8 mouse cellular contexts compared by ENCODE assay signal in genomic region chr3:98280933-98281678, GRCm38 (mm10). TPM values are rescaled to one million over a fixed set of nuclear protein-coding genes. Genes with fewer than 3 reads are reported as not detected.
DNase-seq lines count a peak whose midpoint lies in the region; ATAC-seq lines count a peak whose summit lies in the region.

No protein-coding gene starts in this region.

- H3K36me3 ChIP-seq in forebrain, embryonic 14.5 days (ENCODE audit: control insufficient read depth, insufficient read depth, low read length): no peaks in the 10 kb centered on the region
- H3K36me3 ChIP-seq in liver, embryonic 15.5 days (replicated peaks): no peaks in the 10 kb centered on the region
- H3K36me3 ChIP-seq in neural tube, embryonic 13.5 days: no peaks in the 10 kb centered on the region

- H3K4me3 ChIP-seq in forebrain, embryonic 14.5 days (ENCODE audit: low read depth, low read length): no peak overlapping the region
- peak overlapping the region; percentile 39 for H3K4me3 ChIP-seq in liver, embryonic 15.5 days (replicated peaks)
- H3K4me3 ChIP-seq in neural tube, embryonic 13.5 days: peak overlapping the region; percentile 4; the same call in 1 of the 2 replicates

- H3K27ac ChIP-seq in forebrain, embryonic 14.5 days (ENCODE audit: low read depth, low read length): no peak overlapping the region
- 0 out of 2 replicates have a peak overlapping the region, but pooled peaks have one; percentile 24 for H3K27ac ChIP-seq in liver, embryonic 15.5 days (replicated peaks)
- H3K27ac ChIP-seq in neural tube, embryonic 13.5 days (replicated peaks): no peak overlapping the region

- 44% methylated on average over 12 of the region's 12 CpGs for WGBS in forebrain, embryonic 14.5 days
- 24% methylated on average over 12 of the region's 12 CpGs for WGBS in liver, embryonic 15.5 days (ENCODE audit: insufficient replicate concordance)
- WGBS in neural tube, embryonic 13.5 days: 44% methylated on average over 12 of the region's 12 CpGs

- H3K4me2 ChIP-seq in forebrain, embryonic 14.5 days (ENCODE audit: low read length): peak overlapping the region; percentile 26; the same call in 1 of the 2 replicates
- H3K4me2 ChIP-seq in liver, embryonic 15.5 days: peak overlapping the region; percentile 37
- peak overlapping the region; percentile 30 for H3K4me2 ChIP-seq in neural tube, embryonic 13.5 days

- no peak overlapping the region for H3K9ac ChIP-seq in forebrain, embryonic 14.5 days (ENCODE audit: low read length)
- peak overlapping the region; percentile 27 for H3K9ac ChIP-seq in liver, embryonic 15.5 days
- H3K9ac ChIP-seq in neural tube, embryonic 13.5 days: no peak overlapping the region

- H3K9me3 ChIP-seq in forebrain, embryonic 14.5 days (replicated peaks; ENCODE audit: control insufficient read depth, low read length): no peaks in the 10 kb centered on the region
- no peaks in the 10 kb centered on the region for H3K9me3 ChIP-seq in liver, embryonic 15.5 days (replicated peaks)
- H3K9me3 ChIP-seq in neural tube, embryonic 13.5 days: no peaks in the 10 kb centered on the region

- ATAC-seq in CD4-positive, CD25-positive, alpha-beta regulatory T cell, adult 4 months: peak; percentile 84
- peak; percentile 89 for ATAC-seq in forebrain, embryonic 14.5 days
- ATAC-seq in liver, embryonic 15.5 days (ENCODE audit: insufficient read depth): no peak
- ATAC-seq in neural tube, embryonic 13.5 days (ENCODE audit: low read depth): peak; percentile 79

- DNase-seq in c-Kit-positive CD71-positive TER-119-positive erythroid progenitor cells, embryonic 14.5 days (ENCODE audit: low spot score): peak; percentile 24
- DNase-seq in forebrain, embryonic 14.5 days (ENCODE audit: low spot score): peak; percentile 82
- DNase-seq in heart, postnatal 14 days: peak; percentile 70 to 77
- DNase-seq in kidney, postnatal 4 days: peak; percentile 79 to 84
- peak; percentile 17 for DNase-seq in telencephalon, adult 2 months (ENCODE audit: low read depth, low spot score)

- H3K4me1 ChIP-seq in forebrain, embryonic 14.5 days (ENCODE audit: control insufficient read depth, insufficient read depth, low read length): no peaks in the 10 kb centered on the region
- H3K4me1 ChIP-seq in liver, embryonic 15.5 days (replicated peaks): peaks cover 18% of the 10 kb centered on the region
- no peaks in the 10 kb centered on the region for H3K4me1 ChIP-seq in neural tube, embryonic 13.5 days (replicated peaks)

- intact Hi-C loops in heart, postnatal 14 days (cut with DNase I): loop anchor here (2.0 kb wide), 1 partner anchor 54 kb away; no protein-coding TSS in a partner anchor

- H3K27me3 ChIP-seq in forebrain, embryonic 14.5 days (replicated peaks; ENCODE audit: control insufficient read depth, insufficient read depth, low read length): no peaks in the 10 kb centered on the region
- no peaks in the 10 kb centered on the region for H3K27me3 ChIP-seq in liver, embryonic 15.5 days
- no peaks in the 10 kb centered on the region for H3K27me3 ChIP-seq in neural tube, embryonic 13.5 days

RNA-seq across cellular contexts. Expression of gene Hmgcs2, which starts 0.9 kb away (rescaled TPM):
- polyA plus RNA-seq in CD4-positive, CD25-positive, alpha-beta regulatory T cell, adult 4 months (2017; shearing (Covaris generic)): not detected
- 10.2 and 14.7 TPM in 2 replicates for polyA plus RNA-seq in forebrain, embryonic 14.5 days (2014; fragmentation: Nextera tagmentation; extraction: Ambion mirVana)
- 10 to 100 TPM; 64.9 to 70.1 TPM for total RNA-seq in heart, postnatal 14 days (2021)
- polyA plus RNA-seq in liver, embryonic 15.5 days (2015; fragmentation: Nextera tagmentation; extraction: Ambion mirVana): 155 and 223 TPM in 2 replicates
- 9.9 and 16.3 TPM in 2 replicates for polyA plus RNA-seq in neural tube, embryonic 13.5 days (2015; fragmentation: Nextera tagmentation; extraction: Ambion mirVana)

RNA-seq across cellular contexts. Expression of gene Phgdh, which starts 58.7 kb away (rescaled TPM):
- polyA plus RNA-seq in CD4-positive, CD25-positive, alpha-beta regulatory T cell, adult 4 months (2017; shearing (Covaris generic)): 100 to 1,000 TPM in 1 of 2 experiments, 10 to 100 TPM in 1; 98.0 to 189 TPM
- polyA plus RNA-seq in forebrain, embryonic 14.5 days (2014; fragmentation: Nextera tagmentation; extraction: Ambion mirVana): 215 and 245 TPM in 2 replicates
- 1 to 10 TPM; 4.0 to 4.6 TPM for total RNA-seq in heart, postnatal 14 days (2021)
- polyA plus RNA-seq in liver, embryonic 15.5 days (2015; fragmentation: Nextera tagmentation; extraction: Ambion mirVana): 208 and 233 TPM in 2 replicates
- 166 and 171 TPM in 2 replicates for polyA plus RNA-seq in neural tube, embryonic 13.5 days (2015; fragmentation: Nextera tagmentation; extraction: Ambion mirVana)

RNA-seq across cellular contexts. Expression of gene Reg4, which starts 59.1 kb away (rescaled TPM):
- not detected for polyA plus RNA-seq in CD4-positive, CD25-positive, alpha-beta regulatory T cell, adult 4 months (2017; shearing (Covaris generic))
- polyA plus RNA-seq in forebrain, embryonic 14.5 days (2014; fragmentation: Nextera tagmentation; extraction: Ambion mirVana): not detected in 2 replicates
- not detected for total RNA-seq in heart, postnatal 14 days (2021)
- not detected in 2 replicates for polyA plus RNA-seq in liver, embryonic 15.5 days (2015; fragmentation: Nextera tagmentation; extraction: Ambion mirVana)
- not detected in 2 replicates for polyA plus RNA-seq in neural tube, embryonic 13.5 days (2015; fragmentation: Nextera tagmentation; extraction: Ambion mirVana)

Comparison
In these comparisons a context has a peak if more than half of its experiments do, and no peak if none do; other contexts are left out.
1. DNase-seq: peak in every context shown above with its lines; median percentile 82 in forebrain, embryonic 14.5 days; 82 in kidney, postnatal 4 days; 74 in heart, postnatal 14 days; 24 in c-Kit-positive CD71-positive TER-119-positive erythroid progenitor cells, embryonic 14.5 days; 17 in telencephalon, adult 2 months.
2. RNA of gene Hmgcs2, which starts 0.9 kb away (polyA plus RNA-seq): 155 to 223 TPM in liver, embryonic 15.5 days, 9.9 to 16.3 TPM in neural tube, embryonic 13.5 days and 10.2 to 14.7 TPM in forebrain, embryonic 14.5 days; not detected in CD4-positive, CD25-positive, alpha-beta regulatory T cell, adult 4 months; every median in the first group is over 10 times any median in the second.
3. Peak in every context shown above with its lines, with median percentiles within 50 percentile points of each other: H3K4me2 ChIP-seq.